Mouse (Mus musculus) embryonic stem cell, embryonic (primary cell): ENCODE measurements around the gene Fam189a1.

Source experiments
- CTCF ChIA-PET, 4 experiments: fragments of 300-600 bp in 2 of 4; fragments of 350-600 bp in 2 of 4; sonication (Branson Sonifier 250); formaldehyde crosslinking; loops; one replicate each; lab custom pipeline; 2022; ENCODE audit warnings: inconsistent platforms in 2 of 4; lab: Charles Lee
- POLR2A ChIA-PET, 4 experiments: fragments of 300-600 bp in 2 of 4; fragments of 350-600 bp in 2 of 4; sonication (Branson Sonifier 250); formaldehyde crosslinking; loops; one replicate each; lab custom pipeline; 2022; ENCODE audit warnings: antibody characterized with exemption in 4 of 4, inconsistent platforms in 1 of 4; lab: Charles Lee

Fam189a1 gene

GRCm38 (mm10) chr7:65111664-65112063 lies 44.7 kb downstream of the Fam189a1 start:
- CTCF ChIA-PET, result no interaction called here
- POLR2A ChIA-PET, result no interaction called here

- POLR2A ChIA-PET, result no interaction called here
- CTCF ChIA-PET, result no interaction called here
Observed at GRCm38 (mm10) chr7:65105566-65105965, 50.8 kb downstream of the Fam189a1 start.

- CTCF ChIA-PET, result no interaction called here
- POLR2A ChIA-PET, result no interaction called here
Observed at GRCm38 (mm10) chr7:65105097-65105467, 51.3 kb downstream of the Fam189a1 start.

GRCm38 (mm10) chr7:65104207-65105096 lies 51.9 kb downstream of the Fam189a1 start:
- ChIA-PET POLR2A (no interaction called here), CTCF (interaction anchor here in 1 of 4 experiments (0.6 kb wide), 1 partner anchor 154 kb away, joined by 3 read pairs; no protein-coding TSS in a partner anchor)

- CTCF ChIA-PET, result no interaction called here
- POLR2A ChIA-PET, result no interaction called here
Observed at GRCm38 (mm10) chr7:65101661-65102060, 54.7 kb downstream of the Fam189a1 start.

GRCm38 (mm10) chr7:65097708-65098107 lies 58.7 kb downstream of the Fam189a1 start:
- POLR2A ChIA-PET, result no interaction called here

GRCm38 (mm10) chr7:65095631-65096107 lies 60.7 kb downstream of the Fam189a1 start:
- CTCF ChIA-PET, result no interaction called here
- POLR2A ChIA-PET, result no interaction called here

More at GRCm38 (mm10) chr7:65097708-65098107, 58.7 kb downstream of the Fam189a1 start:
- CTCF ChIA-PET, result interaction anchor here in 1 of 4 experiments (0.7 kb wide), 1 partner anchor 24 kb away, joined by 3 read pairs; no protein-coding TSS in a partner anchor

GRCm38 (mm10) chr7:65093314-65093713 lies 63.1 kb downstream of the Fam189a1 start:
- CTCF ChIA-PET, result interaction anchor here in 1 of 4 experiments (0.9 kb wide), 1 partner anchor 20 kb away, joined by 3 read pairs; no protein-coding TSS in a partner anchor
- POLR2A ChIA-PET, result no interaction called here

GRCm38 (mm10) chr7:65091486-65091885 lies 64.9 kb downstream of the Fam189a1 start:
- ChIA-PET CTCF (no interaction called here), POLR2A (no interaction called here)

- POLR2A ChIA-PET, result no interaction called here
- CTCF ChIA-PET, result no interaction called here
Observed at GRCm38 (mm10) chr7:65085972-65086371, 70.4 kb downstream of the Fam189a1 start.

GRCm38 (mm10) chr7:65082778-65083091 lies 73.6 kb downstream of the Fam189a1 start:
- CTCF ChIA-PET, result interaction anchor here in 1 of 4 experiments (1.6 kb wide), 1 partner anchor 10 kb away, joined by 4 read pairs; no protein-coding TSS in a partner anchor
- POLR2A ChIA-PET, result no interaction called here

GRCm38 (mm10) chr7:65081979-65082777 lies 74.2 kb downstream of the Fam189a1 start:
- CTCF ChIA-PET, result interaction anchor here in 1 of 4 experiments (0.6 to 1.6 kb wide), 2 partner anchors 9 to 341 kb away, joined by 3 to 4 read pairs; no protein-coding TSS in a partner anchor
- POLR2A ChIA-PET, result interaction anchor here in 1 of 4 experiments (0.5 kb wide), 1 partner anchor 794 kb away, joined by 3 read pairs; the partner anchor contains the start of gene Mtmr10

- ChIA-PET POLR2A (no interaction called here), CTCF (no interaction called here)
Observed at GRCm38 (mm10) chr7:65076134-65076533, 80.2 kb downstream of the Fam189a1 start.

- ChIA-PET POLR2A (interaction anchor here in 2 of 4 experiments (0.6 to 1.5 kb wide), 4 partner anchors 10 to 1073 kb away, joined by 3 to 5 read pairs (median 4); partner anchors contain the start of gene Nsmce3 (in 2 of the 2)), CTCF (interaction anchor here (0.6 to 2.6 kb wide), 18 partner anchors 9 to 622 kb away, joined by 3 to 20 read pairs (median 6); partner anchors contain the start of gene Tarsl2 (in 1 of the 4))
Observed at GRCm38 (mm10) chr7:65074194-65074593, 82.2 kb downstream of the Fam189a1 start.

- ChIA-PET POLR2A (interaction anchor here in 2 of 4 experiments (0.6 to 1.5 kb wide), 5 partner anchors 9 to 863 kb away, joined by 3 to 7 read pairs (median 4); partner anchors contain the start of gene Nsmce3 (in 2 of the 2)), CTCF (interaction anchor here (0.5 to 2.6 kb wide), 33 partner anchors 9 to 623 kb away, joined by 3 to 20 read pairs (median 4); partner anchors contain the start of genes Nsmce3 (in 2 of the 4) and Tarsl2 (in 1 of the 4))
Observed at GRCm38 (mm10) chr7:65073555-65073954, 82.8 kb downstream of the Fam189a1 start.

GRCm38 (mm10) chr7:65066211-65066610 lies 90.2 kb downstream of the Fam189a1 start:
- POLR2A ChIA-PET, result interaction anchor here in 3 of 4 experiments (0.6 to 2.6 kb wide), 6 partner anchors 11 to 674 kb away, joined by 3 to 9 read pairs (median 4); partner anchors contain the start of genes Mcee (in 1 of the 3), Mphosph10 (in 1 of the 3) and Tarsl2 (in 1 of the 3)
- CTCF ChIA-PET, result interaction anchor here in 2 of 4 experiments (1.0 to 3.1 kb wide), 2 partner anchors 8 to 116 kb away, joined by 3 to 20 read pairs; no protein-coding TSS in a partner anchor

GRCm38 (mm10) chr7:65065457-65065856 lies 90.9 kb downstream of the Fam189a1 start:
- CTCF ChIA-PET, result interaction anchor here in 2 of 4 experiments (1.0 to 3.1 kb wide), 2 partner anchors 9 to 115 kb away, joined by 3 to 20 read pairs; no protein-coding TSS in a partner anchor

GRCm38 (mm10) chr7:65064638-65065037 lies 91.7 kb downstream of the Fam189a1 start:
- ChIA-PET POLR2A (interaction anchor here in 3 of 4 experiments (0.6 to 2.6 kb wide), 10 partner anchors 9 to 1641 kb away, joined by 3 to 9 read pairs (median 4); partner anchors contain the start of genes Mcee (in 1 of the 3), Mphosph10 (in 1 of the 3) and Tarsl2 (in 1 of the 3)), CTCF (interaction anchor here (0.6 to 3.1 kb wide), 6 partner anchors 9 to 1320 kb away, joined by 3 to 20 read pairs (median 6); no protein-coding TSS in a partner anchor)

More at GRCm38 (mm10) chr7:65065457-65065856, 90.9 kb downstream of the Fam189a1 start:
- POLR2A ChIA-PET, result interaction anchor here in 3 of 4 experiments (0.6 to 2.6 kb wide), 7 partner anchors 12 to 673 kb away, joined by 3 to 9 read pairs (median 4); partner anchors contain the start of genes Mcee (in 1 of the 3), Mphosph10 (in 1 of the 3) and Tarsl2 (in 1 of the 3)
